ENCODE assay signal across 19 mouse cellular contexts in the genomic region with DNA sequence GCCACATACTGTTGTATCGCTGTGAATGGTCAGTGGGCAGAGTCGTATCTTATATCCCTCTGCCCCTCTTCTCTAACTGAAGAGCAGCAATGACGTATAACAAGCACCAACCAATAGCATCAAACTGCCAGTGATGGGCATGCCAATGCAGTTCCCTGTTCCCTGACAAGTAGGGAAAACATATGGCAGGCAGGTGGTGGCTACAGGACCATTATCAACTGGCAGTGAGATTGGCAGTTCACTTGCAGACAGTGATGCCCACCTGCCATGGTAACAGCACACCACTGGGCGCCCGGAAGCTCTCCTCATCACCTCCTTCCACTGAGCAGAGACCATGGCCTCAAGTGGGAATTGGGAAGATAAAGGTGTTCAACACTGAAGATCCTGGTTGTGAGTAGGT.
DNase-seq lines count a peak whose midpoint lies in the region; TF ChIP-seq lines count a peak whose summit lies in the region.
"Had no signal": no experiment of that assay in that cellular context is flagged by ENCODE, and none has a peak within 500 bp of the region (broad histone marks: within the 10 kb centered on the region; RNA-seq: fewer than 3 reads in every experiment).

No protein-coding gene starts in this region.

- no peak overlapping the region for H3K4me3 ChIP-seq in heart, adult 2 months
- H3K4me3 ChIP-seq: embryonic facial prominence, embryonic 10.5 days; embryonic facial prominence, embryonic 13.5 days; erythroblast, embryonic 14.5 days; forebrain, embryonic 12.5 days; forebrain, embryonic 15.5 days; hindbrain, embryonic 13.5 days had no signal

- H3K27me3 ChIP-seq in heart, adult 2 months (ENCODE audit: control insufficient read depth, insufficient read depth, low read length), result no peaks in the 10 kb centered on the region
- H3K27me3 ChIP-seq: embryonic facial prominence, embryonic 13.5 days; forebrain, embryonic 12.5 days; forebrain, embryonic 15.5 days; hindbrain, embryonic 13.5 days had no signal

- no peak for TF ChIP-seq CTCF in brain, embryonic 14.5 days (IDR thresholded peaks at IDR 0.05; ENCODE audit: borderline replicate concordance, extremely low read depth, insufficient read depth, insufficient read length)
- no peak for TF ChIP-seq CTCF in heart, adult 2 months (IDR thresholded peaks at IDR 0.05)

- 96% methylated on average over 5 of the region's 5 CpGs for WGBS in heart, adult 2 months

- no peak overlapping the region for H3K27ac ChIP-seq in heart, adult 2 months
- H3K27ac ChIP-seq: embryonic facial prominence, embryonic 10.5 days; embryonic facial prominence, embryonic 13.5 days; forebrain, embryonic 12.5 days; forebrain, embryonic 15.5 days; hindbrain, embryonic 13.5 days had no signal

- DNase-seq in cerebellum, adult 9-11 months, result peak; percentile 47
- no peak for DNase-seq in cerebellum, adult 11 months
- DNase-seq in brain, adult 2 months (ENCODE audit: low read depth, low spot score), result peak; percentile 48
- peak; percentile 29 for DNase-seq in brain, embryonic 14.5 days (ENCODE audit: low read depth)
- DNase-seq in cerebellum, postnatal 36 days, result peak; percentile 20 to 29
- DNase-seq in heart, adult 2 months, result no peak
- DNase-seq: adrenal gland, adult 2 months; adrenal gland, postnatal 14 days; embryo, embryonic 11 days; gastrocnemius, postnatal 10 days; gastrocnemius, postnatal 36 days; kidney, adult 18-20 months; kidney, adult 9 months had no signal

- H3K4me1 ChIP-seq in heart, adult 2 months (ENCODE audit: control insufficient read depth, insufficient read depth, low read length), result no peaks in the 10 kb centered on the region
- H3K4me1 ChIP-seq: forebrain, embryonic 15.5 days had no signal

- no peak for TF ChIP-seq POLR2A in brain, embryonic 14.5 days (IDR thresholded peaks at IDR 0.05; ENCODE audit: borderline replicate concordance, extremely low read depth, insufficient read depth, insufficient read length, poor library complexity, severe bottlenecking)
- no peak for TF ChIP-seq POLR2A in heart, adult 2 months (IDR thresholded peaks at IDR 0.05; ENCODE audit: insufficient read depth, low read depth, low read length)

- H3K79me2 ChIP-seq in heart, adult 2 months (replicated peaks; ENCODE audit: control insufficient read depth, insufficient read depth, low read length), result no peaks in the 10 kb centered on the region

- no peak for TF ChIP-seq EP300 in heart, adult 2 months (IDR thresholded peaks at IDR 0.05; ENCODE audit: insufficient read depth, low read depth, low read length)

- H3K9ac ChIP-seq in heart, adult 2 months (ENCODE audit: low read depth, low read length), result no peak overlapping the region
- H3K9ac ChIP-seq: embryonic facial prominence, embryonic 13.5 days; forebrain, embryonic 12.5 days; forebrain, embryonic 15.5 days; hindbrain, embryonic 13.5 days had no signal

- intact Hi-C loops in heart, adult 2 months (cut with DNase I), result no loop called here

- no peaks in the 10 kb centered on the region for H3K36me3 ChIP-seq in heart, adult 2 months (ENCODE audit: control insufficient read depth, insufficient read depth, low read length)
- H3K36me3 ChIP-seq: forebrain, embryonic 12.5 days; forebrain, embryonic 15.5 days; hindbrain, embryonic 13.5 days had no signal

Comparison
In these comparisons a context has a peak if more than half of its experiments do, and no peak if none do; other contexts are left out.
1. DNase-seq: peak in cerebellum, adult 9-11 months (single experiment), brain, adult 2 months (single experiment), brain, embryonic 14.5 days (single experiment) and cerebellum, postnatal 36 days (2 of 2); none in cerebellum, adult 11 months (single experiment) and heart, adult 2 months (0 of 2).